Comparison of ENCODE assay signal across 8 mouse cellular contexts in the genomic region with DNA sequence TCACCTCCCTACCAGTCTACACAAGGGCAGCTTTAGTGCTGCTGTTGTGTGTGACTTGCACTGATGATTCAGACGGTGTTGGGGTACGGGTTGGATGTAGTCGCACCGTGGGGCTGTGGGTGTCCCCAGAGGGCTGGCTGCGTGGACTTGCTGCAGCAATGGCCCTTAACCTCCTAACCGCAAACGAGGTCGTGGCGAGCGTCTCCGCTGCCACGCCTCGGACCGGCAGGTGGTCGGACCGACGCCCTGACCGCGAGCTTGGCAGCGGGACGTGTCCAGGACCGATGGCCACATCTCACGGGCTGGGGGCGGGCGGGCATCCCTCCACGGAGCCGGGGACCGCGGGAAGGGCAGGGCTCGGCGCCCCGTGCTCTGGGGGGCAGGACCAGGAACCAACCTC. TPM values are rescaled to one million over a fixed set of nuclear protein-coding genes. Genes with fewer than 3 reads are reported as not detected.
DNase-seq lines count a peak whose midpoint lies in the region; ATAC-seq and TF ChIP-seq lines count a peak whose summit lies in the region.

No protein-coding gene starts in this region.

- peak overlapping the region; percentile 86 for H3K27ac ChIP-seq in heart, adult 2 months
- no peak overlapping the region for H3K27ac ChIP-seq in brown adipose tissue, adult 24 weeks (replicated peaks; ENCODE audit: low read depth, low read length)
- peak overlapping the region; percentile 70 for H3K27ac ChIP-seq in lung, embryonic 16.5 days (ENCODE audit: low read length)

- peak overlapping the region; percentile 88 for H3K4me2 ChIP-seq in lung, embryonic 16.5 days (ENCODE audit: low read depth, low read length)

- no peak for TF ChIP-seq CTCF in heart, adult 2 months (IDR thresholded peaks at IDR 0.05)

- peak overlapping the region; percentile 75 for H3K9ac ChIP-seq in heart, adult 2 months (ENCODE audit: low read depth, low read length)
- peak overlapping the region; percentile 80 for H3K9ac ChIP-seq in lung, embryonic 16.5 days (ENCODE audit: low read length)

- no peaks in the 10 kb centered on the region for H3K27me3 ChIP-seq in heart, adult 2 months (ENCODE audit: control insufficient read depth, insufficient read depth, low read length)
- no peaks in the 10 kb centered on the region for H3K27me3 ChIP-seq in lung, embryonic 16.5 days (ENCODE audit: control insufficient read depth, insufficient read depth, low read depth, low read length)

- under 1% methylated on average over 32 of the region's 32 CpGs for WGBS in heart, adult 2 months
- WGBS in lung, embryonic 16.5 days: under 1% methylated on average over 29 of the region's 32 CpGs

- intact Hi-C loops in heart, adult 2 months (cut with DNase I): no loop called here

- DNase-seq in heart, adult 2 months: no peak
- no peak for DNase-seq in heart, adult 11 months
- peak; percentile 62 for DNase-seq in CD4-positive, CD25-positive, alpha-beta regulatory T cell, adult 2 months (ENCODE audit: low read depth, low spot score)
- peak; percentile 53 for DNase-seq in forelimb bud, embryonic 11.5 days (ENCODE audit: low read depth, low spot score)
- peak; percentile 51 for DNase-seq in kidney, adult 9 months
- DNase-seq in right cerebral cortex, postnatal 10 days (ENCODE audit: low spot score in 2 of 2): peak; percentile 52 to 63

- 0 out of 2 replicates have a peak, but pooled peaks cover 1% of the 10 kb centered on the region for H3K79me2 ChIP-seq in heart, adult 2 months (replicated peaks; ENCODE audit: control insufficient read depth, insufficient read depth, low read length)

- peak; percentile 56 for ATAC-seq in lung, embryonic 16.5 days (ENCODE audit: low read depth)

- no peaks in the 10 kb centered on the region; the same call in 1 of the 2 replicates for H3K4me1 ChIP-seq in heart, adult 2 months (ENCODE audit: control insufficient read depth, insufficient read depth, low read length)
- H3K4me1 ChIP-seq in brown adipose tissue, adult 24 weeks (ENCODE audit: control insufficient read depth, insufficient read depth, insufficient read length, low read length): no peaks in the 10 kb centered on the region
- H3K4me1 ChIP-seq in lung, embryonic 16.5 days (replicated peaks; ENCODE audit: control insufficient read depth, insufficient read depth, low read length): peaks cover 3% of the 10 kb centered on the region

- TF ChIP-seq POLR2A in heart, adult 2 months (IDR thresholded peaks at IDR 0.05; ENCODE audit: insufficient read depth, low read depth, low read length): no peak

- peak overlapping the region; percentile 67 for H3K4me3 ChIP-seq in heart, adult 2 months
- H3K4me3 ChIP-seq in brown adipose tissue, adult 24 weeks (ENCODE audit: insufficient read depth, low read depth, low read length): peak overlapping the region; percentile 83
- H3K4me3 ChIP-seq in lung, embryonic 16.5 days (ENCODE audit: low read length): peak overlapping the region; percentile 78

- no peaks in the 10 kb centered on the region for H3K36me3 ChIP-seq in heart, adult 2 months (ENCODE audit: control insufficient read depth, insufficient read depth, low read length)
- peaks cover 4% of the 10 kb centered on the region; the same call in 1 of the 2 replicates for H3K36me3 ChIP-seq in lung, embryonic 16.5 days (ENCODE audit: control insufficient read depth, insufficient read depth, low read length)

- 0 out of 2 replicates have a peak, but pooled peaks have one; percentile 7 for TF ChIP-seq EP300 in heart, adult 2 months (IDR thresholded peaks at IDR 0.05; ENCODE audit: insufficient read depth, low read depth, low read length)

- H3K9me3 ChIP-seq in lung, embryonic 16.5 days (ENCODE audit: control insufficient read depth, low read length): no peaks in the 10 kb centered on the region

RNA-seq across cellular contexts. Expression of a gene that starts 0.7 kb away (rescaled TPM):
- 10 to 100 TPM in 1 of 2 experiments, 1 to 10 TPM in 1; 9.9 to 10.7 TPM for total RNA-seq in heart, adult 2 months (2021)
- 8.6 and 12.0 TPM in 2 replicates for polyA plus RNA-seq in heart, adult 2 months (2012; rRNA removed)
- polyA plus RNA-seq in brown adipose tissue, adult 24 weeks (2012; ENCODE audit: insufficient read depth, insufficient read length, missing spikeins): 5.7 and 6.1 TPM in 2 replicates
- polyA plus RNA-seq in lung, embryonic 16.5 days (2015; fragmentation: Nextera tagmentation; extraction: Ambion mirVana): 26.7 and 27.0 TPM in 2 replicates

Comparison
In these comparisons a context has a peak if more than half of its experiments do, and no peak if none do; other contexts are left out.
1. DNase-seq: peak in CD4-positive, CD25-positive, alpha-beta regulatory T cell, adult 2 months (single experiment), forelimb bud, embryonic 11.5 days (single experiment), kidney, adult 9 months (single experiment) and right cerebral cortex, postnatal 10 days (2 of 2); none in heart, adult 2 months (0 of 2) and heart, adult 11 months (single experiment).
2. Peak in every context shown above with its lines, with median percentiles within 50 percentile points of each other: H3K4me3 ChIP-seq.